8 mouse cellular contexts compared by ENCODE assay signal in the genomic region with DNA sequence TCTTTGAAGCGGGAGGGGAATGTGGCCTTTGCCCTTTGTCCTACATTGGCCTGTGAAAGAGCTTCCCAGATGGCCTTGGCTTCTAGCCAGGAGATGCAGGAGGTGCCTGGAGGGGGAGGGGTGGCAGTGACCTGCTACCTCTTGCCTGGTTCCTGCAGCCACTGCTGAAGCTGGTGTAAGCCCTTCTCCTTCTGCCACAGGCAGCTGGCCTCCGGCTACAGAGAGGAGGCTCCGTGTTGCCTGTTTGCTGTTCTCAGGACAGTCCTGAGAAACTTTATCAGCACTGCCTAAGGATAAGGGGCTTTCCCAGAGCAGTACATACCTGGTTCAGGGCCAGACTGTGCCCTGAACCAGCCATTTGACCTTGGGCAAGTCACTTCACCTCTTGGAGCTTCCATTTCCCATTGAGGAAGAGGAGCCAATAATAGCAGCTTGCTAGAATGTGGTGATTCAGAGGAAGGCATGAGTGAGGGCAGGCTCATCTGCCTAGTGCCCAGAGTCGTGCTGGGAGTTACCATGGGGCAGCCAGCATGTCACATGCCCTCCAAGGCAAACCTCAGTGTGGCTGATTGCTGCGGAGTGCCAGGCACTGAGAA. TPM values are rescaled to one million over a fixed set of nuclear protein-coding genes. Genes with fewer than 3 reads are reported as not detected.
DNase-seq lines count a peak whose midpoint lies in the region; ATAC-seq lines count a peak whose summit lies in the region.

No protein-coding gene starts in this region.

- H3K9me3 ChIP-seq in heart, embryonic 12.5 days (replicated peaks), result no peaks in the 10 kb centered on the region

- H3K9ac ChIP-seq in heart, embryonic 12.5 days, result peak overlapping the region; percentile 44; the same call in 1 of the 2 replicates

- H3K36me3 ChIP-seq in heart, embryonic 12.5 days, result peaks cover 96% of the 10 kb centered on the region

- no peak overlapping the region for H3K4me3 ChIP-seq in heart, embryonic 12.5 days

- H3K27me3 ChIP-seq in heart, embryonic 12.5 days (replicated peaks), result no peaks in the 10 kb centered on the region

- peaks cover 69% of the 10 kb centered on the region for H3K4me1 ChIP-seq in heart, embryonic 12.5 days (replicated peaks)

- H3K27ac ChIP-seq in heart, embryonic 12.5 days (ENCODE audit: poor library complexity, severe bottlenecking), result peak overlapping the region; percentile 86

- H3K4me2 ChIP-seq in heart, embryonic 12.5 days, result no peak overlapping the region

- peak; percentile 49 for DNase-seq in ovary, adult 18-20 months (ENCODE audit: low spot score)
- no peak for DNase-seq in ovary, postnatal 10 days (ENCODE audit: low spot score)
- peak; percentile 67 to 78 for DNase-seq in cerebellum, postnatal 14 days
- peak; percentile 97 to 98 for DNase-seq in kidney, postnatal 36 days
- peak; percentile 92 for DNase-seq in retina, embryonic 14.5 days (ENCODE audit: low spot score)
- DNase-seq in frontal cortex, adult 2 months (ENCODE audit: extremely low spot score in 1 of 2, low spot score in 1 of 2), result no peak
- no peak for DNase-seq in urinary bladder, postnatal 25 days (ENCODE audit: low spot score)

- WGBS in heart, embryonic 12.5 days, result 40% methylated on average over 5 of the region's 5 CpGs

- no peak for ATAC-seq in heart, embryonic 12.5 days (ENCODE audit: insufficient number of reproducible peaks, low FRiP score)

RNA-seq across cellular contexts. Expression of a gene that starts 15.7 kb away (rescaled TPM):
- polyA plus RNA-seq in heart, embryonic 12.5 days (2016; fragmentation: Nextera tagmentation; extraction: Ambion mirVana), result 227 and 231 TPM in 2 replicates
- polyA plus RNA-seq in frontal cortex, adult 2 months (2012; rRNA removed), result 11.2 and 11.3 TPM in 2 replicates

Comparison
In these comparisons a context has a peak if more than half of its experiments do, and no peak if none do; other contexts are left out.
1. DNase-seq: peak in ovary, adult 18-20 months (single experiment), cerebellum, postnatal 14 days (2 of 2), kidney, postnatal 36 days (2 of 2) and retina, embryonic 14.5 days (single experiment); none in ovary, postnatal 10 days (single experiment), frontal cortex, adult 2 months (0 of 2) and urinary bladder, postnatal 25 days (single experiment).
2. RNA of a gene that starts 15.7 kb away (polyA plus RNA-seq): 227 to 231 TPM in heart, embryonic 12.5 days; 11.2 to 11.3 TPM in frontal cortex, adult 2 months; every median in the first group is over 10 times any median in the second.